Comparison of ENCODE assay signal across 13 mouse cellular contexts in genomic region chr9:99470347-99471092, GRCm38 (mm10). TPM values are rescaled to one million over a fixed set of nuclear protein-coding genes. Genes with fewer than 3 reads are reported as not detected.
DNase-seq lines count a peak whose midpoint lies in the region; ATAC-seq and TF ChIP-seq lines count a peak whose summit lies in the region.
"Had no signal": no experiment of that assay in that cellular context is flagged by ENCODE, and none has a peak within 500 bp of the region (broad histone marks: within the 10 kb centered on the region; RNA-seq: fewer than 3 reads in every experiment).

No protein-coding gene starts in this region.

- WGBS in stomach, embryonic 15.5 days: 60% methylated on average over 16 of the region's 16 CpGs
- WGBS in stomach, postnatal 0 days: 63% methylated on average over 16 of the region's 16 CpGs
- WGBS in liver, embryonic 13.5 days (ENCODE audit: insufficient replicate concordance): 28% methylated on average over 16 of the region's 16 CpGs
- WGBS in hindbrain, embryonic 11.5 days: 82% methylated on average over 16 of the region's 16 CpGs

- no peak for TF ChIP-seq CTCF in stomach, postnatal 0 days (IDR thresholded peaks at IDR 0.05; ENCODE audit: low read depth)

- no peak for DNase-seq in cerebellum, adult 9-11 months
- no peak for DNase-seq in stomach, postnatal 0 days (ENCODE audit: low spot score)
- DNase-seq in liver, embryonic 13.5 days: peak; percentile 17
- no peak for DNase-seq in hindbrain, embryonic 11.5 days (ENCODE audit: low spot score)
- DNase-seq in left cerebral cortex, adult 11 months (ENCODE audit: low spot score): no peak
- DNase-seq in left cerebral cortex, adult 18-20 months (ENCODE audit: low spot score in 2 of 2): no peak
- DNase-seq: kidney, postnatal 10 days had no signal

- no peaks in the 10 kb centered on the region for H3K9me3 ChIP-seq in stomach, embryonic 15.5 days
- H3K9me3 ChIP-seq in stomach, postnatal 0 days (ENCODE audit: control insufficient read depth, low read length): no peaks in the 10 kb centered on the region
- H3K9me3 ChIP-seq in liver, embryonic 13.5 days (replicated peaks): no peaks in the 10 kb centered on the region
- no peaks in the 10 kb centered on the region for H3K9me3 ChIP-seq in hindbrain, embryonic 11.5 days (ENCODE audit: control insufficient read depth, low read length)
- H3K9me3 ChIP-seq: embryonic facial prominence, embryonic 13.5 days; limb, embryonic 10.5 days; midbrain, embryonic 12.5 days had no signal

- no peak for TF ChIP-seq EP300 in stomach, postnatal 0 days (optimal IDR thresholded peaks at IDR 0.05)

- no peaks in the 10 kb centered on the region for H3K27me3 ChIP-seq in stomach, embryonic 15.5 days (replicated peaks)
- H3K27me3 ChIP-seq in stomach, postnatal 0 days (ENCODE audit: control insufficient read depth, insufficient read depth, low read length): no peaks in the 10 kb centered on the region
- no peaks in the 10 kb centered on the region for H3K27me3 ChIP-seq in liver, embryonic 13.5 days
- H3K27me3 ChIP-seq in hindbrain, embryonic 11.5 days (ENCODE audit: control insufficient read depth, insufficient read depth, low read length): no peaks in the 10 kb centered on the region
- H3K27me3 ChIP-seq: embryonic facial prominence, embryonic 13.5 days; midbrain, embryonic 12.5 days had no signal

- no peak overlapping the region for H3K4me3 ChIP-seq in stomach, embryonic 15.5 days (replicated peaks)
- no peak overlapping the region for H3K4me3 ChIP-seq in stomach, postnatal 0 days (ENCODE audit: low read depth, low read length)
- H3K4me3 ChIP-seq in liver, embryonic 13.5 days (replicated peaks): peak overlapping the region; percentile 28; the same call in 1 of the 2 replicates
- H3K4me3 ChIP-seq in hindbrain, embryonic 11.5 days (ENCODE audit: low read depth, low read length): no peak overlapping the region
- H3K4me3 ChIP-seq: embryonic facial prominence, embryonic 13.5 days; limb, embryonic 10.5 days; midbrain, embryonic 12.5 days had no signal

- H3K36me3 ChIP-seq in stomach, embryonic 15.5 days: 0 out of 2 replicates have a peak, but pooled peaks cover 3% of the 10 kb centered on the region
- peaks cover 3% of the 10 kb centered on the region; the same call in 1 of the 2 replicates for H3K36me3 ChIP-seq in stomach, postnatal 0 days (ENCODE audit: control insufficient read depth, insufficient read depth, low read length)
- H3K36me3 ChIP-seq in liver, embryonic 13.5 days: peaks cover 4% of the 10 kb centered on the region; the same call in 1 of the 2 replicates
- H3K36me3 ChIP-seq in hindbrain, embryonic 11.5 days (ENCODE audit: control insufficient read depth, insufficient read depth, low read length): no peaks in the 10 kb centered on the region

- H3K4me1 ChIP-seq in stomach, embryonic 15.5 days: no peaks in the 10 kb centered on the region
- H3K4me1 ChIP-seq in stomach, postnatal 0 days (replicated peaks; ENCODE audit: control insufficient read depth, insufficient read depth): no peaks in the 10 kb centered on the region
- peaks cover 22% of the 10 kb centered on the region for H3K4me1 ChIP-seq in liver, embryonic 13.5 days (replicated peaks)
- no peaks in the 10 kb centered on the region for H3K4me1 ChIP-seq in hindbrain, embryonic 11.5 days (replicated peaks; ENCODE audit: control insufficient read depth, insufficient read depth, low read length)
- H3K4me1 ChIP-seq: embryonic facial prominence, embryonic 13.5 days; limb, embryonic 10.5 days; midbrain, embryonic 12.5 days had no signal

- H3K27ac ChIP-seq in stomach, embryonic 15.5 days: no peak overlapping the region
- H3K27ac ChIP-seq in stomach, postnatal 0 days (replicated peaks): no peak overlapping the region
- H3K27ac ChIP-seq in liver, embryonic 13.5 days: no peak overlapping the region
- H3K27ac ChIP-seq in hindbrain, embryonic 11.5 days (ENCODE audit: low read depth, low read length): no peak overlapping the region
- H3K27ac ChIP-seq: embryonic facial prominence, embryonic 13.5 days; hindbrain, postnatal 0 days; limb, embryonic 10.5 days; midbrain, embryonic 12.5 days had no signal

- peak; percentile 63; the same call in 1 of the 2 replicates for ATAC-seq in cerebellum, adult (ENCODE audit: insufficient number of reproducible peaks, low FRiP score, low TSS enrichment)
- ATAC-seq in stomach, embryonic 15.5 days (ENCODE audit: insufficient read depth, low FRiP score, low read depth): peak; percentile 20; the same call in 1 of the 2 replicates
- ATAC-seq in stomach, postnatal 0 days (ENCODE audit: low FRiP score, low TSS enrichment): no peak
- ATAC-seq in liver, embryonic 13.5 days (ENCODE audit: low read depth): peak; percentile 81
- no peak for ATAC-seq in hindbrain, embryonic 11.5 days (ENCODE audit: low FRiP score)

- H3K4me2 ChIP-seq in stomach, embryonic 15.5 days: no peak overlapping the region
- H3K4me2 ChIP-seq in stomach, postnatal 0 days (replicated peaks; ENCODE audit: low read depth): no peak overlapping the region
- peak overlapping the region; percentile 59 for H3K4me2 ChIP-seq in liver, embryonic 13.5 days
- H3K4me2 ChIP-seq in hindbrain, embryonic 11.5 days (replicated peaks; ENCODE audit: low read depth, low read length): no peak overlapping the region
- H3K4me2 ChIP-seq: embryonic facial prominence, embryonic 13.5 days; midbrain, embryonic 12.5 days had no signal

- no peak overlapping the region for H3K9ac ChIP-seq in stomach, embryonic 15.5 days
- H3K9ac ChIP-seq in stomach, postnatal 0 days (ENCODE audit: low read length): no peak overlapping the region
- H3K9ac ChIP-seq in liver, embryonic 13.5 days: 0 out of 2 replicates have a peak overlapping the region, but pooled peaks have one; percentile 0
- H3K9ac ChIP-seq in hindbrain, embryonic 11.5 days (ENCODE audit: low read depth, low read length): no peak overlapping the region
- H3K9ac ChIP-seq: embryonic facial prominence, embryonic 13.5 days; midbrain, embryonic 12.5 days had no signal

RNA-seq across cellular contexts. Expression of gene Nme9, which starts 19.2 kb away (rescaled TPM):
- 0.13 and 0.15 TPM in 2 replicates for polyA plus RNA-seq in stomach, embryonic 15.5 days (2015; fragmentation: Nextera tagmentation; extraction: Ambion mirVana)
- not detected in 2 replicates for polyA plus RNA-seq in stomach, postnatal 0 days (2015; fragmentation: Nextera tagmentation; extraction: Ambion mirVana)
- polyA plus RNA-seq in liver, embryonic 13.5 days (2015; fragmentation: Nextera tagmentation; extraction: Ambion mirVana): not detected in 2 replicates
- 0.90 and 1.4 TPM in 2 replicates for polyA plus RNA-seq in hindbrain, embryonic 11.5 days (2014; fragmentation: Nextera tagmentation; extraction: Ambion mirVana)
- total RNA-seq in left cerebral cortex, adult 18-20 months (2021): not detected
- polyA plus RNA-seq: embryonic facial prominence, embryonic 13.5 days; limb, embryonic 10.5 days; midbrain, embryonic 12.5 days had no signal

RNA-seq across cellular contexts. Expression of gene Mras, which starts 33.3 kb away (rescaled TPM):
- polyA plus RNA-seq in stomach, embryonic 15.5 days (2015; fragmentation: Nextera tagmentation; extraction: Ambion mirVana): 9.0 and 11.6 TPM in 2 replicates
- polyA plus RNA-seq in stomach, postnatal 0 days (2015; fragmentation: Nextera tagmentation; extraction: Ambion mirVana): 5.9 and 10.2 TPM in 2 replicates
- polyA plus RNA-seq in liver, embryonic 13.5 days (2015; fragmentation: Nextera tagmentation; extraction: Ambion mirVana): 3.2 and 5.5 TPM in 2 replicates
- 20.7 and 22.9 TPM in 2 replicates for polyA plus RNA-seq in hindbrain, embryonic 11.5 days (2014; fragmentation: Nextera tagmentation; extraction: Ambion mirVana)
- total RNA-seq in left cerebral cortex, adult 18-20 months (2021): 100 to 1,000 TPM; 161 to 167 TPM

Comparison
In these comparisons a context has a peak if more than half of its experiments do, and no peak if none do; other contexts are left out.
1. ATAC-seq: peak in cerebellum, adult (single experiment), stomach, embryonic 15.5 days (single experiment) and liver, embryonic 13.5 days (single experiment); none in stomach, postnatal 0 days (single experiment) and hindbrain, embryonic 11.5 days (single experiment).